Mouse (Mus musculus): ENCODE data around the gene Ssr2. TPM values are rescaled to one million over a fixed set of nuclear protein-coding genes. Genes with fewer than 3 reads are reported as not detected.
"Not testable (repeated sequence)": the region's sequence is repeated elsewhere in the genome, so short reads cannot be mapped to it uniquely, and the experiment has no call there.

Ssr2 gene
- total and polyA plus RNA-seq, 3 experiments = 151 to 218 (median 178) TPM

DNA sequence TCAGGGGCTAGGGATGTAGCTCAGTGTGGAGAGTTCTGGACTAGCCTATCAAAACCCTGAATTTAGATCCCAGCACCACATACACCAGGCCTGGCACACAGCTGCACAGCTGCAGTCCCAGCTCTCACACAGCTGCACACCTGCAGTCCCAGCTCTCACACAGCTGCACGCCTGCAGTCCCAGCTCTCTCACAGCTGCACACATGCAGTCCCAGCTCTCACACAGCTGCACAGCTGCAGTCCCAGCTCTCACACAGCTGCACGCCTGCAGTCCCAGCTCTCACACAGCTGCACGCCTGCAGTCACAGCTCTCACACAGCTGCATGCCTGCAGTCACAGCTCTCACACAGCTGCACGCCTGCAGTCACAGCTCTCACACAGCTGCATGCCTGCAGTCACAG lies 20.9 kb downstream of the Ssr2 start:
- DNase-seq = not testable (repeated sequence)

DNA sequence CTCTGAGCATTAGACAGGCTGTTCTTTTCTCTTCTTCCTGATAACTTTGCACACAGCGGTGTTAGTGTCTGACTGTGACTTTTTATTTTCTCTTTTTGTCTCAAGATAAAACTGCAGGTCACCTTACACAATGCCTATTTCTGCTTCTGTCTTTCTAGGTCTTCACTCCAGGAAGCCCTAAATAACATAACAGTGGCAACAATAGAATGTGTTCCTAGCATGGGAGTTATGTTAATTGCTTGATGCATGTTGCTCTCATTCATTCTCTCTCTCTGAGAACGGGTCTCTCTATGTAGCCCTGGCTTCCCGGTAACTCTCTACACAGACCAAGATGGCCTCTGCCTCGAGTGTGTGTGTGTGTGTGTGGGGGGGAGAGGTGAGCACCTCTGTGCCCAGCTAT lies 26.8 kb downstream of the Ssr2 start:
- DNase-seq = no peak

DNA sequence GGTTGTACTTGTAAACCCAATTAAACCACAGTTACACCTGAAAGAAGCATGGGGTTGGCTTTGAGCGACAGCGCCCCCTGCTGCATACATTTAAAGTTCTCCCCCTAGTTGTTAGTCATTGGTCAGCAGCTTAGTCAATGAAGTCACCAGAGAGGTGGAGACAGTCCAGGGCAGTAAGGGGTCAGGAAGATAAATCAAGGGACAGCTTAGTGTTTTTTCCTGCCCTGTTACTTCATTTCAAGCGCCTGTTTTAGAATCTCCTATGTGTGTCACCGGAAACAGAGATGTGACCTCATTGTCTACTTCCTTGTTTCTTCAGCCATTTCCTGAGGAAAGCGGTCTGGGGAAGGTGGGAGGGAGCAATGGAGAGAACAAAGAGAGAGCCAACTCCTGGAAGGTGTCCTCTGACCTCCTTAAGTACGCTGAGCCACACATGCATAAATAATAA lies 28.1 kb downstream of the Ssr2 start:
- peak; percentile 87 for DNase-seq

GRCm38 (mm10) chr3:88604863-88605262 lies 29.2 kb downstream of the Ssr2 start:
- DNase-seq = no peak

- DNase-seq = not testable (repeated sequence)
Observed at GRCm38 (mm10) chr3:88605666-88606065, 30.0 kb downstream of the Ssr2 start, which contains the start of gene Arhgef2. TSS of gene Arhgef2 (plus strand) at chr3:88605966.

- peak; percentile 88 for DNase-seq
Observed at GRCm38 (mm10) chr3:88607065-88607757, 31.5 kb downstream of the Ssr2 start.

GRCm38 (mm10) chr3:88607758-88608138 lies 32.1 kb downstream of the Ssr2 start:
- no peak for DNase-seq

DNA sequence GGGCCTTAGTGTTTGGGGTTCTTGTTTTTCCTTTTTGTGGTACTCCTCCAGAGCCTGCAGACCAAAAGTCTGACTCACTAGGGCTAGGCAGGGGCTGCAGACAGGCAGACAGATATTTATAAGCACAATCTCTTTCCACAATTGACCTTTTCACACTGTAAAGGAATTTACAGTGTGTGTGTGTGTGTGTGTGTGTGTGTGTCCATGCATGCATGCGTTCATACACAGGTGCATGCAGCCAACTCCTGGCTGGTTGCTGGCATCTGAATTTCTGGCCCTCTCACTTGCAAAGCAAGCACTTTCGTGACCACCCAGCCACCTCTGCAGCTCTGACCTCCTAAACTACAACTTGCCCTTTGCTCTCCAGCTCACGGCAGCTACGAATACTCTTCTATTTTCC lies 33.4 kb downstream of the Ssr2 start:
- no peak for DNase-seq

DNA sequence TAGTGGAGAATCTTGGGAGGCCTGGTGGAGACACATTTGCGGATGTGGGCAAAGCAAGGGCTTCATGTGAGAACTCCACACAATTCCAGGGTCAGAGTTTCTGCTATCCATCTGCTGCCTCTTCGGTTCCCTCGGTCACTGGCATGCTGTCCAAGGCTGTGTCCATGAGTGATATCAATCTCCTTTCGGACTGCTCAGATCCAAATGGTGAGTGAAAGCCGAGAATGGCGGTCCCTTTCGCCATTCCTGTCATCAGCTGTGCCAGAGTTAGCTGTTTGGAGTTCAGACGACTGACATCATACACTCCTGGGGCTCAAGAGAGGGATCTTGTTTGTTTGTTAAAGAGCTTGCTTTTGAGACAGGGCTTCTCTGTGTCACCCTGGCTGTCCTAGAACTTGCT lies 38.7 kb downstream of the Ssr2 start:
- DNase-seq = no peak

DNA sequence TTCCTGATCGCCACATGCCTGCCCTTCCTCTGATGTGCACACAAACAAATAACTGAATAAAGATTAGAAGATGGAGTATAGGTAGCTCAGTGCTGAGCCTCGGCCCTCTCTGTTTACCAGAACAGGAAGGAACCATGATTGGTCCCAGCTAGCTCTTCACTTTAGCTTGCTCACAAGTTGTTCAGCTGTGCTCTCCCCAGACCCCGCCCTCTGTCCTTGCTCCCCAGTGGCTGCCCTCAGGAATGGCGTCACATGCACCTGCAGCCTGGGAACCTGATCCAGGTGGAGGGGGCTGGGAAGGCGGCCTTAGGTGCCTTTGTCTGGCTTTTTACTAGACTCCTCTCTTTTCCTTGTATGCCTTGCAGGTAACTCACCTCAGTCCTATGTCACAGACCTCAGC lies 39.4 kb downstream of the Ssr2 start:
- no peak for DNase-seq

DNA sequence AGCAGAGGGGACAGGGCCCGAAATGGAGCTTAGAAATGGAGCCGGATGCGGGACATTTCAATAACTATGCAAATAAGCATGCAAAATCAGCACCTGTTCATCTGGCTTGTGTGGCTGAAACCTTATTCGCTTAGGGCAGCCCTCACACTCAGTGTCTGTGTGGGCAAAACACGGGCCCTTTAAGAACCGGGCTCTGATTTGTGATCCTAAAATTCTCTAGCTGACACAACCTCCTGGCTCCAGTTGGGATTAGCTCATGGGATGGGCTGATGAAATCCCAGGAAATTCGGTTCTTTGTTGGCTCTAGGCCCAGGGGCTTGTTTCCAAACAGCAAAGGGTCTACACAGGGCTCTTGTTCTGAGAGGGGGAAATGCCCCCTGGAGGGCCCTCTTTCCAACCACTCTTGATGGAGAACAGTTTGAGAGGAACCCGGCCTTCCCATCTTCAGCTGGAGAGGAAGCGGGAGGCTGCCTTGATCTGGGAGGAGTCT lies 40.3 kb downstream of the Ssr2 start:
- DNase-seq = peak; percentile 53

GRCm38 (mm10) chr3:88616951-88617500 lies 41.4 kb downstream of the Ssr2 start:
- DNase-seq = no peak

DNA sequence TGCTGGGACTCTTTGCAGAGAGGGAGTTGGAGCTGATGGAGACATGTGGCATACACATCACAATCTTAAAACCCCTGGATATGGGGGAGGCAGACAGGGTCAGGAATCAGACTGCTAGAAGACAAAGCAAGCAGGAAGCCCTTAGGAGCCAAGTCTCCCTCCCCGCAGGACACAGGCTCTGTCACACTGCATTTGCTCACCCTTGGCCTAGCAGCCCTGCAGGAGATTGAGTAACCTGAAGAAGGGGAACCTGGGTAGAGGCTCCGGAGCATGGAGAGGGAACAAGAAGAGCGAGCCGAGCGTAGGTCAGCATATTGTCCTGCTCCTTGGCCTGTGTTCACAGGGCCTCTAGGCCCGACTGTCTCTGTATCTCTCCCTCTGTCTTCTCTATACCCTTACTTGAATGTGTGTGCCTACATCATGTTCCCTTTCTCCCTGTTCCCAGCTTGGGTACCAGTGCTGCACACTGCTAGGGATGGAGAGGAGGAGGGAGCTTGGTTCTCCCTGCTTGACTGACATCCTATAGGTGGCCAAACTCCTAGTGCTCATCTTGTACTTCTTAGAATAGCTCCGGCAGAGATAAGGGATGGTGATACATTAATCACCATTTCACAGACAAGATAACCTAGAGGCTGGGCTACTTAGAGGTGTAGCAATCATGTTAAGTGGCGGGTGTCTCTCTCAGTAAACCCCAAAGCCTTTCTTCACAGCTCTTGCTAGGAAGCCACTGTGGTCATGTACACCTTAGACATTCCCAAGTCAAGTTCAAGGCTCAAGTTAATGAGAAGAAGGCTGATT lies 42.6 kb downstream of the Ssr2 start:
- no peak for DNase-seq

- no peak for DNase-seq
Observed at GRCm38 (mm10) chr3:88619113-88620097, 43.7 kb downstream of the Ssr2 start.

DNA sequence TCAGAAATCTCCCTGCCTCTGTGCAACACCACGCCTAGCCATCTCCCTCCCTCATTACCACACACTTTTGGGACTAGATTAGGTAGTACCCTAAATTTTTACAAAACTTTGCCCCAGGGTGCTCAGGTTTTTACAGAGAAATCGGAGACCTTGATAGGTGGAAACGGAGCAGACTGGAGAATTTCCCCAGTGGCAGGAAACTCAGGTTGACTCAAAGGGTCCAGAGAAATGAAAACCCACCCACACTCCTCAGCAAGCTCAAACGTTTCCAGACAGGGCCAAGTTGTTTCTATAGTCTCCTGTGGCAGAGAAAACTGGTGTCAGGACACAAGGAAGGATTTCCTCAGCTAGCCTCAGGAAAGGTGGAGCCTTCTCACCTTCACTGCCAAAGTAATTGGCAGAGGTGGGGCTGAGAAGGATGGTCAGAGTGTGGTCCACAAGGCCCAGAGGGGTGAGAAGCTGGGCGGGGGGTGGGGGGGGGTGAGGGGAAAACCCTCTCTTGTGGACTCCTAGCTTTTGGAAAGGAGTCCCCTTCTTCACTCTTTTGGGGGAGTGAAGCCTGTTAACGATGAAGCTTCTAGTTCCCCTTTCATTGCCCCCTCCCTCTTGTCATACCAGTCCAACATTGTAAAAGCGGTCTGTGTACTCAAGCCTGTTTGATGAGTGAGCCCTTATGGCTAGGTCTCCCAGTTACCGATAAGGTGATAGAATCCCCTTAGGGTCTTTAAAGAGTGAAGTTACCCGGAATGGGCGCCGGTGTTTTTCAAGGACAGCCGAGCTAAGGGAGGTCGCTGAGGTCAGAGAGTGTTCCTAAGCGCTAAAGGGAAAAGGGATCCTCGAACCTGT lies 44.7 kb downstream of the Ssr2 start:
- no peak for DNase-seq

GRCm38 (mm10) chr3:88620992-88621536 lies 45.4 kb downstream of the Ssr2 start:
- peak; percentile 83 for DNase-seq

DNA sequence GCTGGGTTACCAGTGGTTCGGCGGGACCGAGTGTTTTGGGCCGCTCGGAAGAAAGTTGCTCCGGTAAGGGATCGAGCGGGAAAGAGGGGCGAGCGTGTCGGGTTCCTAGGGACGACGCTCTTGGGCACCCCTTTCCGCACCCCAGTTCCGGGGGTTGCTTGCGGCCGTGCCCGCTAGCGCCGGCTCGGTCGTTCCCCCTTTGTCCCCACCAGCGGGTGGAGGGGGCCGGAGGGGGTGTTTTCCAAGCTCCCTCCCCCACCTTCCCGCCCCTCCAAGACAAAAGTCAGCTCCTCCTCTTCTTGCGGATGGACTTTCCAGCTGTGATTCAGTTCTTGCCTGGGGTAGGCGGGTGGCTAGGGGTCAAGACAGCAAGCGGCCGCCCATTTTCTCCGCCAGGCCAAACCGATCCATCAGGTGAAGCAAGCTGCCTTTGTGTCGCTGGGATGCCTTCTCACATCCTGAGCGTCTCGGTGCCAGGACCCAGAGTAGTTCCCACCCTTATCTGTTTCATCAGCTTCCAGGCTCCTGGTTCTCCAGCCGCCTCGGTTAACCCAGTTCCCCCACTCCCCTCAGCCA lies 45.9 kb downstream of the Ssr2 start:
- DNase-seq = peak; percentile 71

GRCm38 (mm10) chr3:88622113-88622940 lies 46.7 kb downstream of the Ssr2 start:
- DNase-seq = peak; percentile 60

DNA sequence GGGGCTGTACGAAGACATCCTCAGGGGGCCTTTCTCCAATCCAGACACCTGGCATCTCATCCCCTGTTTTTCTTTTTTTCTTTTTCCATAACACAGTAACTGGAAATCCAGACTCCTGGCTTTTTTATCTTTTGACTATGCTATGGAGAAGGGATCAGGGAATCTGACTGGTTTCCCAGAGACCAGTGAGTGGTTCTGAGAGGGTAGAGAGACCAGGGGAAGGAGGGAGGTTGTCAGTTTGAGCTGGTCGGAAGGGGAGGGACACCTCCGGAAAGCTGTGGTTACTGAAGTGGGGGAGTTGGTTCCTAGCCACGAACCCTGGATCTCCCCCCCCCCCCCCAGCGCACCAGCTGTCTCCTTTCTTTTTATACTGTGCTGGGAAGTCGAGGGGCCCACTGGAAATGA lies 47.3 kb downstream of the Ssr2 start:
- DNase-seq = no peak

Measured in adrenal gland, adult 2 months (tissue).